Mouse (Mus musculus): ENCODE measurements at regions not wholly inside any gene's neighbourhood (a gene's known extent, or its start where the extent isn't known, plus 50 kb on each side); places are given as distances from the start of the nearest gene placed in this dataset.

DNA sequence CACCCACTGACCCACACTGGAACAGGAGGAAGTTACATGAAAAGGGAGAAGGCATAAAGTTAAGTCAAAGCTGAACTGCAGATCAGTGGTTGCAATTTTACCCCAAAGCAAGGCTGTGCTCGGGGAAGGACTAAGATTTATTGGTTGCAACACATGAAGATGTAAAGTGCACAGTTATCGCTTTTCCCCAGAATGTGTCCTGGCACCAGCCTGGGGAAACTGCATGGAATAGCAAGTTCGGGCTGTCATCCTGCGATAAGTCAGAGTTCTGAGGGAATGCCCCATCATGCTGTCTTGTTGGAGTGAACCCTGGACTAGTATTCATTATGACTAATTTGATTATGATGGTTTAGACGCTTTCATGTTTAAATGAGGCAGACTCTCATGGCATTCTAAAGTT, 128.5 kb upstream of the Adgrl2 start:
- DNase-seq (ENCODE audit: low spot score in 2 of 2): no peak

DNA sequence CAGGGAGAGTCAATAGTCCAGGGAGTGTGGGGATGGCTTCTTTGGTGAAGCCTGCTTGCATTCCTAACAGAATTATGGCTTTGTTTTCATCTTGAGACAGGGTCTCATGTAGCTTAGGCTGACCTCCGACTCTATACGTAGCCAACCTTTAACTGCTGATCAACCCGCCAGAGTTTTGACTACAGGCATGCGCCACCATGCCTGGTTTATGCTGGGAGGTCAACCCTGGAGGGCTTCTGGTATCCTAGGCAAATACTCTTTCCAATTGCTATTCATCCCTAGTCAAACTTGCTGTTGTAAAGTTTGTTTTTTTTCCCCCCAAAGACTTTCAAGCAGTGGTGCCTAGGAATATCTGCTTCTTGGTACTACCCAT, 127.3 kb upstream of the Adgrl2 start:
- DNase-seq (ENCODE audit: low spot score in 2 of 2): no peak

- DNase-seq (ENCODE audit: low spot score in 2 of 2): no peak
These were observed 126.8 kb upstream of the Adgrl2 start for GRCm38 (mm10) chr3:149117018-149117683.

DNA sequence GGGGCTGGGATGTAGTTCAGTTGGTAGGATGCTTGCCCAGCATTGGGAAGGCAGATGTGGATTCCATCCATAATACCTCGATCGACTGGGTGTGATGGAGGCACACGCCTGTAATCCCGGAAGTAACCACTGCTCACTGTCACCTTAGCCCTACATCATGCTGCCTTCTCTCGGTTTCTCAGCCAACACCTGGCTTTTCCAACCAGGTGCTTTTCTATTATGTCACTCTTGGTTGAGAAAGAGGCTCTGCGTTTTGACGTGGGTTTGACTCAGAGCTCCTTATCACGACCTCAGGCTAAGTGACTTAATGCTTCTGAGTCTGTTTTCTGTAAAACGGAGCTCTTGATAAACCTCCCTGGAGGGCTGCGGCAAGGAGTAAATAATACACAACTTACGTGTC, 126.2 kb upstream of the Adgrl2 start:
- no peak for DNase-seq (ENCODE audit: low spot score in 2 of 2)

DNA sequence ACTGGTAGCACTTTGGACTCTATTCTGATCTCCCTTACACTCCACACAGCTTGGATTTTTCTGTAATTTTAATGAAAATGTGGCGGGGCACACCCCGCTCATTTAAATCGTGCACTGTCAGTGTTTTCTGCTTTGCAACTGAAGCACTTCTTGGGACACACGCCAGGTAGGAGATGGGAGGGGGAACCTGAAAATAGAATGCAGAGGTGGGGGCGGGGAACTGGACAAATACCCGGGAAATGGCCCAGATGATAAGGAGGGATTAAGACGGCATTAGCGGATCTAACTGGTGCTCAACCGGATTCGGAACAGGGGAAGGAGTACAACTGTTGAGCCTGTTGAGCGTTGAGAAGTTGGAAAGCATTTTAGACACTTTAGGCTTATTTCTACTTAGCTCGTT, 125.5 kb upstream of the Adgrl2 start:
- no peak for DNase-seq (ENCODE audit: low spot score in 2 of 2)

- DNase-seq (ENCODE audit: low spot score in 2 of 2): no peak
These were observed 122.5 kb upstream of the Adgrl2 start for GRCm38 (mm10) chr3:149112878-149113277.

- DNase-seq (ENCODE audit: low spot score in 2 of 2): no peak
These were observed 121.4 kb upstream of the Adgrl2 start for GRCm38 (mm10) chr3:149111529-149112439.

DNA sequence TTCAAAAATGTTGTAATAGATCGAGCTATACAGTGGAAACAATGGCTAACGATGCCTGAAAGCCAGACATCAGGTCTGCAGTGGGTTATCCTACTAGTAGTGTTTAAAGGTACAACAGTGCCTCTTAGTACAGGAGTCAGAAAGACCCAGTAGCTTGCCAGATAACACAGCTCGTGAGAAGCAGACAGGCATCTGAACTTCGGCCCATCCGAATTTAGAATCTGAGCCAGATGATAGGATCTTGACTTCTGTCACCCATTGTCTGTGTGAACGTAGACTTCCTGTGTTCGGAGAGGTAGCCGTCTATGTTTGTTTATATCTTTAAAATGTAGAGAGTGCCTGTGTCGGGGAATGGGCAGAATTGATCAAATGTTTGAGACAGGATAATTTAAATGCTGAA, 120.5 kb upstream of the Adgrl2 start:
- no peak for DNase-seq (ENCODE audit: low spot score in 2 of 2)

GRCm38 (mm10) chr3:149105709-149106450, 115.5 kb upstream of the Adgrl2 start:
- no peak for DNase-seq (ENCODE audit: low spot score in 2 of 2)

- no peak for DNase-seq (ENCODE audit: low spot score in 2 of 2)
These were observed 114.8 kb upstream of the Adgrl2 start for GRCm38 (mm10) chr3:149105181-149105580.

DNA sequence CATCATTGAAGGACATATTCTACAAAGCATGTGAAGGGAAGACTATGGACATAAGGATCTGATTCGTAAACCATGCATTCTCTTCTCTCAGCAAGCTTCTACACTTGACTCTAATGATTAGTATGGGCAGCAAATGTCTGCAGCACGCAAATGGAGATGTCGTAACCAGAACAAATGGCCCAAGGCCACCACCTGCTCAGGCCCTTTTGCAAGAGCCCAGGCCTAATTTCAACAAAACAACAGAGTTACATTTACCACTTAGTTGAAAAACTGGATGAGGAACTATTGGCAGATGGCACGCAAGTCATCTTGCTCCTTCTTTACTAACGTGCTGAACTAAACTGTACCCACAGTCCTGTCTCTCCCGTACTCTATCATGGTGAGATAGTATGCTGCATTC, 113.7 kb upstream of the Adgrl2 start:
- no peak for DNase-seq (ENCODE audit: low spot score in 2 of 2)

GRCm38 (mm10) chr3:149103469-149103868, 113.1 kb upstream of the Adgrl2 start:
- DNase-seq (ENCODE audit: low spot score in 2 of 2): no peak

- peak in 1 of 2 experiments; percentile 41 for DNase-seq (ENCODE audit: low spot score in 2 of 2)
These were observed 112.5 kb upstream of the Adgrl2 start for GRCm38 (mm10) chr3:149102846-149103245.

GRCm38 (mm10) chr3:149101785-149102184, 111.4 kb upstream of the Adgrl2 start:
- DNase-seq (ENCODE audit: low spot score in 2 of 2): no peak

DNA sequence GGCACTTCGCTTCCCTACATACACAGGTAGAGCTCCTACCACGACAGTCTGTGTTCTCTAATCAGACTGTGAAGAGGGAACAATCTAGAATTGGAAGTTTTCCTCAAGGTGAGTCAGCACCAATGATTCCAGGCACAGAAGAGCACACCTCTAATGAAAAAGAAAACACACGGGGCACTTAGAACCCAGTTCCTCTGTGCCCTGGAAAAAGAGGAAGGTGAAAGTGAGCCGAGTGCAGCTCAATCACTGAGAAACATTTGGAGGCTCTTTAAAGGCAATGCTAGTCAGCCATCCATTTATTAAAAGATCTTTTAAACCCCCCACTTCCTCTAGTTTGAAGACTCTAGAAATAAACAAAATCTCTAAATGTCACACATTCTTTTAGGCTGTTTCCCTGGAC, 108.4 kb upstream of the Adgrl2 start:
- no peak for DNase-seq (ENCODE audit: low spot score in 2 of 2)

DNA sequence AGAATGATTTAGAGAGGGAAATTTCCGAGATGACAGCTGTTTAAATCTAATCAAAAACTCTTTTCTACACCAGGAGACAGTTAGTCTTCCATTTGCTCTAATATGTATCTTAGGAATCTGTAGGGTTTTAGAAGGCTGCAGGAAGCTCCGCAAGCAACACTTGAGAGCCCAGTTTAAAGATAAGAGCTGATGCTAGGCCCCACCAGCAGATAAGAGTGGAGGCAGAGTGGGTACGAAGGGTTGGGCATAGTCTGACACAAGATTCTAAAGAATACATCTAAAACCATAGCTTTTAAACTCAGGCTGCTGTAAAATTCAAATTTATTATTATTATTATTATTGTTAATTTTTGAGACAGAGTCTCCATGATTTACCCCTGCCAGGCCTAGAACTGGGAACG, 106.7 kb upstream of the Adgrl2 start:
- no peak for DNase-seq (ENCODE audit: low spot score in 2 of 2)

DNA sequence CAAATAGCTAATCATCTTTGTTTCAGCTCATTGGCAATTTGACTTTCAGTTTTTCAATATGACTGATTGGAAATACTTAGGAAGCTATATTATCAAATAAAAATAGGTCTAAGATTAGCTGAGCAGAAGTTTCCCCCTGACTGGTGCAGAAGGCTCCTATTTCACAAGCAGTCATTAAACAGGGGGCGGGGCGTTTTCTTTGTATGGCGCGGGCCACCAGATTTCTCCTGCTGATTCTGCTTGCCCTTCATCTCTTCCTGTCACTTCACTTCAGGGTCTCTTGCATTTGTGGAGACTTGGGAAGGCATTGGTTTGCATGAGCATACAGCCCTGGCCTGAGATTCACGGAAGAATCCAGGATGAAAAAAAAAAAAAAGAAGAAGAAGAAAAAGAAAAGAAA, 102.3 kb upstream of the Adgrl2 start:
- no peak for DNase-seq (ENCODE audit: low spot score in 2 of 2)

DNA sequence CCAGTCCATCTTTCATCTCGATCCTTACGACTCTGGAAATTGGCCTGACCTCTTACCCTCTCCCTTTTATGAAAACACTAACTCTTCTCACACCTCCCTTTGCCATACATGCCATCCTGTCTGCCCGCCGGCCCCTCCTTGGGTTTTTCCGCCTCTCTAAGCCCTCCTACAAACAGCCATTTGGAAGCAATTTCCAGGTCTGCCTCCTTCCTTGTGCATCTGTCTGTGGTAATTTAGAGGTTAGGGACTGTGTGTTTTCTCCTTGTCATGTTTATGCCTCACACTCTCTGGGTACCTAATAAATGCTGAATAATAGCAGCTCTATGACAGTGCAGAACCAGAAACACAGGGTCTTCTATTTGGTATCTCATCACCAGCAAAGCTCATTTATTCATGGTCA, 99.7 kb upstream of the Adgrl2 start:
- DNase-seq (ENCODE audit: low spot score in 2 of 2): no peak

- DNase-seq (ENCODE audit: low spot score in 2 of 2): no peak
These were observed 98.3 kb upstream of the Adgrl2 start for GRCm38 (mm10) chr3:149088621-149089128.

- no peak for DNase-seq (ENCODE audit: low spot score in 2 of 2)
These were observed 97.1 kb upstream of the Adgrl2 start for GRCm38 (mm10) chr3:149087488-149087887.

GRCm38 (mm10) chr3:149086704-149087103, 96.3 kb upstream of the Adgrl2 start:
- no peak for DNase-seq (ENCODE audit: low spot score in 2 of 2)

DNA sequence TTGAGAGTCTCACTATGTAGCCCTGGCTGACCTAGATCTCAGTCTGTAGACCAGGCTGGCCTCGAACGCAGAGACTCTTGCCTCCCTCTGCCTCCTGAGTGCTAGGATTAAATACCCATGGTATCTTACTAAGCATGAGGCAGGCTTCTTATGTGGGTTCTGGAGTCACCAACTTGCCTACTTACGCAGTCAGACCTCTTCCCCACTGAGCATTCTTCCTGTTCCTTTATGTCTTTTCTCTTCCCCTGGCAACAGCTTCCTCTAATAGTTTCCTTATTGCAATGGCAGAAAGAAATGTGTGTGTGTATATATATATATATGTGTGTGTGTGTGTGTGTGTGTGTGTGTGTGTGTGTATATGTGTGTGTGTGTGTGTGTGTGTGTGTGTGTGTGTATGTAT, 95.7 kb upstream of the Adgrl2 start:
- DNase-seq (ENCODE audit: low spot score in 2 of 2): no peak

Measured in layer of hippocampus, adult 18-20 months (tissue).